ENCODE assay signal across 38 mouse cellular contexts in the genomic region with DNA sequence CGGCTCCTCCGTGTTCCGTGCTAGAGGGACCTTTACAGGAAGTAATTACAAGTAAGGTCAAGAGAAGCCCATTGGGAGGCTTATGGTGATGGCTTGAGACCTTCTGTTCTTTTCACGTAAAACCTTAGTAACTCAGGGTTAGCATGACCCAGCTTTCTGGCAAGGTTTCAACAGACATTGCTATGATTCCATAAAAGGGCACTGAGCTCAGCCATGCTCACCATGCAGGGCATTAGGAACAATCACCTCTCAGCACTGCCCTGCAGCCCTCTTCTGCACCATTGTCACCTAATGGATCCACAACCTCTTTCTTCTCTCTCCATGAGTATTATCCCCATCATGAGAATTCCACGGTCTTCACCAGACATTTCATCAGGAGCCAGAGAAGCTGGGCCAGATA. TPM values are rescaled to one million over a fixed set of nuclear protein-coding genes. Genes with fewer than 3 reads are reported as not detected.
A peak's percentile ranks its signal among the peaks of the same experiment; 100 is the strongest.
DNase-seq lines count a peak whose midpoint lies in the region; ATAC-seq and TF ChIP-seq lines count a peak whose summit lies in the region.
"Had no signal": no experiment of that assay in that cellular context is flagged by ENCODE, and none has a peak within 500 bp of the region (broad histone marks: within the 10 kb centered on the region; RNA-seq: fewer than 3 reads in every experiment).

No protein-coding gene starts in this region.

- peak; percentile 36; the same call in 1 of the 2 replicates for ATAC-seq in intestine, embryonic 15.5 days
- ATAC-seq in intestine, postnatal 0 days: no peak
- peak; percentile 40 for ATAC-seq in lung, postnatal 0 days
- ATAC-seq in stomach, postnatal 0 days (ENCODE audit: low FRiP score, low TSS enrichment): 0 out of 2 replicates have a peak, but pooled peaks have one; percentile 21
- ATAC-seq: forebrain, embryonic 15.5 days; Patski had no signal

- DNase-seq in adrenal gland, adult (ENCODE audit: inconsistent age in 2 of 2, low spot score in 1 of 2): peak; percentile 45 to 67
- no peak for DNase-seq in adrenal gland, adult 8-10 months
- peak; percentile 27 for DNase-seq in lung, postnatal 0 days (ENCODE audit: low spot score)
- DNase-seq in lung, postnatal 10 days: no peak
- no peak for DNase-seq in stomach, postnatal 0 days (ENCODE audit: low spot score)
- no peak for DNase-seq in cerebellum, adult 8-10 months
- DNase-seq: cerebellum, adult 2 months; cerebellum, postnatal 25 days; gastrocnemius, adult 2 months; gastrocnemius, postnatal 36 days; heart, adult 2 months; kidney, adult 2 months; liver; lung, adult 2 months; midbrain, embryonic 14.5 days; right cerebral cortex, postnatal 25 days had no signal

- no peak overlapping the region for H3K4me3 ChIP-seq in intestine, embryonic 15.5 days (replicated peaks)
- no peak overlapping the region for H3K4me3 ChIP-seq in intestine, postnatal 0 days (ENCODE audit: low read depth, low read length)
- H3K4me3 ChIP-seq in lung, postnatal 0 days (ENCODE audit: low read depth, low read length): no peak overlapping the region
- no peak overlapping the region for H3K4me3 ChIP-seq in stomach, postnatal 0 days (ENCODE audit: low read depth, low read length)
- H3K4me3 ChIP-seq: embryonic facial prominence, embryonic 12.5 days; forebrain, embryonic 10.5 days; forebrain, embryonic 15.5 days; gastrocnemius, adult 2 months; heart, adult 2 months; heart, embryonic 12.5 days; stomach, embryonic 15.5 days had no signal

- H3K9ac ChIP-seq in intestine, embryonic 15.5 days: no peak overlapping the region
- H3K9ac ChIP-seq in intestine, postnatal 0 days (ENCODE audit: low read depth, low read length): no peak overlapping the region
- no peak overlapping the region for H3K9ac ChIP-seq in lung, postnatal 0 days (replicated peaks; ENCODE audit: low read depth)
- H3K9ac ChIP-seq in stomach, postnatal 0 days (ENCODE audit: low read length): no peak overlapping the region
- H3K9ac ChIP-seq: embryonic facial prominence, embryonic 12.5 days; forebrain, embryonic 15.5 days; heart, embryonic 12.5 days; hindbrain, embryonic 14.5 days; liver, embryonic 14.5 days; stomach, embryonic 15.5 days had no signal

- H3K27me3 ChIP-seq in intestine, embryonic 15.5 days (replicated peaks): no peaks in the 10 kb centered on the region
- no peaks in the 10 kb centered on the region for H3K27me3 ChIP-seq in intestine, postnatal 0 days (replicated peaks; ENCODE audit: control insufficient read depth, insufficient read depth, low read length)
- H3K27me3 ChIP-seq in lung, postnatal 0 days (replicated peaks; ENCODE audit: insufficient read depth, low read length): no peaks in the 10 kb centered on the region
- no peaks in the 10 kb centered on the region for H3K27me3 ChIP-seq in stomach, postnatal 0 days (ENCODE audit: control insufficient read depth, insufficient read depth, low read length)
- H3K27me3 ChIP-seq: embryonic facial prominence, embryonic 12.5 days; forebrain, embryonic 15.5 days; heart, embryonic 12.5 days; Patski; stomach, embryonic 15.5 days had no signal

- H3K9me3 ChIP-seq in intestine, embryonic 15.5 days: no peaks in the 10 kb centered on the region
- no peaks in the 10 kb centered on the region for H3K9me3 ChIP-seq in intestine, postnatal 0 days (ENCODE audit: control insufficient read depth)
- H3K9me3 ChIP-seq in lung, postnatal 0 days (ENCODE audit: low read length): no peaks in the 10 kb centered on the region
- no peaks in the 10 kb centered on the region for H3K9me3 ChIP-seq in stomach, postnatal 0 days (ENCODE audit: control insufficient read depth, low read length)
- H3K9me3 ChIP-seq: embryonic facial prominence, embryonic 12.5 days; forebrain, embryonic 15.5 days; G1E; stomach, embryonic 15.5 days had no signal

- WGBS in intestine, embryonic 15.5 days: 52% methylated on average over 5 of the region's 5 CpGs
- 64% methylated on average over 5 of the region's 5 CpGs for WGBS in intestine, postnatal 0 days
- 54% methylated on average over 5 of the region's 5 CpGs for WGBS in lung, postnatal 0 days
- 63% methylated on average over 5 of the region's 5 CpGs for WGBS in stomach, postnatal 0 days

- no peak overlapping the region for H3K27ac ChIP-seq in intestine, embryonic 15.5 days
- no peak overlapping the region for H3K27ac ChIP-seq in intestine, postnatal 0 days (ENCODE audit: low read depth, low read length)
- H3K27ac ChIP-seq in lung, postnatal 0 days (ENCODE audit: low read length): no peak overlapping the region
- H3K27ac ChIP-seq in stomach, postnatal 0 days (replicated peaks): no peak overlapping the region
- H3K27ac ChIP-seq: embryonic facial prominence, embryonic 12.5 days; forebrain, embryonic 10.5 days; forebrain, embryonic 15.5 days; gastrocnemius, adult 2 months; heart, adult 2 months; hindbrain, embryonic 14.5 days; kidney, postnatal 0 days; liver, embryonic 14.5 days; stomach, embryonic 15.5 days had no signal

- H3K4me1 ChIP-seq in intestine, embryonic 15.5 days (replicated peaks): 0 out of 2 replicates have a peak, but pooled peaks cover 8% of the 10 kb centered on the region
- 0 out of 2 replicates have a peak, but pooled peaks cover 5% of the 10 kb centered on the region for H3K4me1 ChIP-seq in intestine, postnatal 0 days (replicated peaks; ENCODE audit: control insufficient read depth, insufficient read depth, low read length)
- H3K4me1 ChIP-seq in lung, postnatal 0 days (ENCODE audit: insufficient read depth, low read depth, low read length): no peaks in the 10 kb centered on the region
- no peaks in the 10 kb centered on the region for H3K4me1 ChIP-seq in stomach, postnatal 0 days (replicated peaks; ENCODE audit: control insufficient read depth, insufficient read depth)
- H3K4me1 ChIP-seq: embryonic facial prominence, embryonic 12.5 days; forebrain, embryonic 10.5 days; forebrain, embryonic 15.5 days; stomach, embryonic 15.5 days had no signal

- H3K36me3 ChIP-seq in intestine, embryonic 15.5 days: no peaks in the 10 kb centered on the region
- no peaks in the 10 kb centered on the region for H3K36me3 ChIP-seq in intestine, postnatal 0 days (ENCODE audit: control insufficient read depth, insufficient read depth)
- no peaks in the 10 kb centered on the region for H3K36me3 ChIP-seq in lung, postnatal 0 days (ENCODE audit: insufficient read depth, low read length)
- no peaks in the 10 kb centered on the region for H3K36me3 ChIP-seq in stomach, postnatal 0 days (ENCODE audit: control insufficient read depth, insufficient read depth, low read length)
- H3K36me3 ChIP-seq: embryonic facial prominence, embryonic 12.5 days; forebrain, embryonic 10.5 days; forebrain, embryonic 15.5 days; G1E; heart, embryonic 12.5 days; stomach, embryonic 15.5 days had no signal

- no peak for TF ChIP-seq EP300 in lung, postnatal 0 days (IDR thresholded peaks at IDR 0.05)
- no peak for TF ChIP-seq EP300 in stomach, postnatal 0 days (optimal IDR thresholded peaks at IDR 0.05)

- H3K4me2 ChIP-seq in intestine, embryonic 15.5 days (replicated peaks): no peak overlapping the region
- H3K4me2 ChIP-seq in intestine, postnatal 0 days (replicated peaks; ENCODE audit: low read depth): no peak overlapping the region
- H3K4me2 ChIP-seq in lung, postnatal 0 days (replicated peaks; ENCODE audit: low read depth, low read length): no peak overlapping the region
- no peak overlapping the region for H3K4me2 ChIP-seq in stomach, postnatal 0 days (replicated peaks; ENCODE audit: low read depth)
- H3K4me2 ChIP-seq: embryonic facial prominence, embryonic 12.5 days; forebrain, embryonic 15.5 days; heart, embryonic 12.5 days; hindbrain, embryonic 14.5 days; stomach, embryonic 15.5 days had no signal

- TF ChIP-seq CTCF in intestine, postnatal 0 days (IDR thresholded peaks at IDR 0.05; ENCODE audit: low read depth): no peak
- no peak for TF ChIP-seq CTCF in lung, postnatal 0 days (IDR thresholded peaks at IDR 0.05)
- no peak for TF ChIP-seq CTCF in stomach, postnatal 0 days (IDR thresholded peaks at IDR 0.05; ENCODE audit: low read depth)

RNA-seq across cellular contexts. Expression of gene 1700024P04Rik, which starts 12.7 kb away (rescaled TPM):
- total RNA-seq in adrenal gland, adult 8-10 months (2022): not detected
- polyA plus RNA-seq in intestine, embryonic 15.5 days (2015; fragmentation: Nextera tagmentation; extraction: Ambion mirVana): not detected in 2 replicates
- not detected in 2 replicates for polyA plus RNA-seq in intestine, postnatal 0 days (2015; fragmentation: Nextera tagmentation; extraction: Ambion mirVana)
- polyA plus RNA-seq in lung, postnatal 0 days (2015; fragmentation: Nextera tagmentation; extraction: Ambion mirVana): not detected in 2 replicates
- polyA plus RNA-seq in stomach, postnatal 0 days (2015; fragmentation: Nextera tagmentation; extraction: Ambion mirVana): not detected in 2 replicates
- total RNA-seq: G1E; gastrocnemius, adult 2 months; gastrocnemius, postnatal 36 days; heart, adult 2 months; hematopoietic stem cell, adult 5-6 weeks; layer of hippocampus, adult 18-20 months; layer of hippocampus, postnatal 10 days; left cerebral cortex, adult 18-20 months; left cerebral cortex, postnatal 14 days; monocyte, adult 5-6 weeks had no signal
- polyA plus RNA-seq: brain, embryonic 14.5 days; cerebellum, adult 2 months; embryonic facial prominence, embryonic 12.5 days; forebrain, embryonic 10.5 days; forebrain, embryonic 15.5 days; G1E; heart, adult 2 months; heart, embryonic 12.5 days; heart, postnatal 0 days; hindbrain, embryonic 14.5 days; kidney, adult 2 months; kidney, postnatal 0 days; limb, embryonic 11.5 days; liver, embryonic 14.5 days; lung, adult 2 months; midbrain, embryonic 14.5 days; neural tube, embryonic 14.5 days; Patski; stomach, embryonic 15.5 days had no signal

RNA-seq across cellular contexts. Expression of gene Tnpo1, which starts 45.5 kb away (rescaled TPM):
- total RNA-seq in adrenal gland, adult 8-10 months (2022): 100 to 1,000 TPM; 122 to 194 (median 144) TPM
- 60.3 and 67.6 TPM in 2 replicates for polyA plus RNA-seq in intestine, embryonic 15.5 days (2015; fragmentation: Nextera tagmentation; extraction: Ambion mirVana)
- polyA plus RNA-seq in intestine, postnatal 0 days (2015; fragmentation: Nextera tagmentation; extraction: Ambion mirVana): 24.3 and 24.5 TPM in 2 replicates
- 20.3 and 22.6 TPM in 2 replicates for polyA plus RNA-seq in lung, postnatal 0 days (2015; fragmentation: Nextera tagmentation; extraction: Ambion mirVana)
- polyA plus RNA-seq in stomach, postnatal 0 days (2015; fragmentation: Nextera tagmentation; extraction: Ambion mirVana): 17.1 and 20.7 TPM in 2 replicates

Comparison
In these comparisons a context has a peak if more than half of its experiments do, and no peak if none do; other contexts are left out.
1. DNase-seq: peak in adrenal gland, adult (2 of 2) and lung, postnatal 0 days (single experiment); none in adrenal gland, adult 8-10 months (single experiment), lung, postnatal 10 days (single experiment), stomach, postnatal 0 days (single experiment) and cerebellum, adult 8-10 months (single experiment).